Mouse (Mus musculus) kidney, adult 2 months (tissue): ENCODE data around the gene Chga.

Experiments used
- CTCF ChIP-seq: fragments of 200-500 bp; conservative IDR thresholded peaks from 2 replicates; pipeline ENCODE4 v1.5.1; 2011; ENCODE audit warnings: low read depth, mild to moderate bottlenecking, control low read depth, low read length, moderate library complexity, mixed read lengths; ENCODE audit not compliant: insufficient read depth, insufficient read length
- POLR2A ChIP-seq: fragments of 200-500 bp; IDR thresholded peaks from one replicate; pipeline ENCODE4 v1.6.1; 2011; ENCODE audit warnings: low read depth, low read length, control low read depth

- TF ChIP-seq POLR2A: no peak
- TF ChIP-seq CTCF: no peak
Observed at GRCm38 (mm10) chr12:102570111-102570510, 15.3 kb downstream of the Chga start.
